Mouse (Mus musculus): ENCODE measurements around the gene Ltbp3. TPM values are rescaled to one million over a fixed set of nuclear protein-coding genes. Genes with fewer than 3 reads are reported as not detected.
A peak's percentile ranks its signal among the peaks of the same experiment; 100 is the strongest.

Gene Ltbp3
- polyA plus RNA-seq, 1 experiment from 2014 or later: 9.7 TPM

DNA sequence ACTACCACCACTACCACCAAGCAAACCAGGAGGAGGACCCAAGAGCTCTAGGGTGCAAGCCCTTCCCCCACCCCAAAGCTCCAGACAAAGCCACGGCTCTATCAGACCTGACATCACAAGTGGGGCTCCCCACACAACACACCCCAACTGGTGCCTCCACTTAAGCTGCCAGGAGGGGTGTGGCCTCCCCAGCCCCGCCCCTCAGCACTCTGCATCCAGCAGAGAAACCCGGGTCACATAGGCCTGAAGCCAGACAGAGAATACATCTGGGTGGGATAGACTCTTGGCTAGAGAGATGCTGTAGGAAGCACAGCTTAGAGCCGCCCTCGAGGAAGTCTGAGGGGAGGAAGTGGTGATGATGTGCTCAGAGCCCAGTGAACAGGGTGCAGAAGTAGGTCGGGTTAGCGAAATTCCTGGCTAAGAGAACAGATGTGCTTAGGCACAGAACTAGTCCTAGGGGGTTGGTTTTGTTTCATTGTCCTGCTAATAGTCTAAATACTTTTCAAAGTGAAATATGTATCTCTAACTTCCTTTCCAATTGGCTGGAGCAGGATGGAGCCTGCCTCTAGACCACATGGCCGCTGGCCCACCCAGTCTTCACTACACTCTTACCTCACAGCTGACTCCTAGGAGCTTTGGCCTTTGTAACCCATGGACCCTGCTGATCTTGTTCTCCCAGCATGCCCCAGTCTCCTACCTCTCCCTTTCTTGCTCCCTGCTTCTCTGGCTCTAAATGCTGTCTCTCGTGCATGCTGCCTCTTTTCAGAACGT lies 35.7 kb upstream of the Ltbp3 start:
- H3K4me3 ChIP-seq (ENCODE audit: low read depth, low read length): no peak overlapping the region
- H3K27me3 ChIP-seq (ENCODE audit: control insufficient read depth, insufficient read depth, low read length): no peaks in the 10 kb centered on the region
- 46% methylated on average over 10 of the region's 10 CpGs for WGBS
- peaks cover 24% of the 10 kb centered on the region for H3K36me3 ChIP-seq (ENCODE audit: control insufficient read depth, insufficient read depth, low read length)
- H3K4me2 ChIP-seq (ENCODE audit: low read depth, severe bottlenecking): no peak overlapping the region
- H3K9me3 ChIP-seq (ENCODE audit: control insufficient read depth, low read length): no peaks in the 10 kb centered on the region
- H3K4me1 ChIP-seq (ENCODE audit: control insufficient read depth, insufficient read depth, low read length): 0 out of 2 replicates have a peak, but pooled peaks cover 2% of the 10 kb centered on the region
- no peak overlapping the region for H3K9ac ChIP-seq (ENCODE audit: low read length)
- no peak overlapping the region for H3K27ac ChIP-seq (replicated peaks; ENCODE audit: low read depth, low read length)
- ATAC-seq (ENCODE audit: insufficient number of reproducible peaks, low FRiP score, low TSS enrichment, low read depth): no peak
- DNase-seq (ENCODE audit: low spot score): no peak

DNA sequence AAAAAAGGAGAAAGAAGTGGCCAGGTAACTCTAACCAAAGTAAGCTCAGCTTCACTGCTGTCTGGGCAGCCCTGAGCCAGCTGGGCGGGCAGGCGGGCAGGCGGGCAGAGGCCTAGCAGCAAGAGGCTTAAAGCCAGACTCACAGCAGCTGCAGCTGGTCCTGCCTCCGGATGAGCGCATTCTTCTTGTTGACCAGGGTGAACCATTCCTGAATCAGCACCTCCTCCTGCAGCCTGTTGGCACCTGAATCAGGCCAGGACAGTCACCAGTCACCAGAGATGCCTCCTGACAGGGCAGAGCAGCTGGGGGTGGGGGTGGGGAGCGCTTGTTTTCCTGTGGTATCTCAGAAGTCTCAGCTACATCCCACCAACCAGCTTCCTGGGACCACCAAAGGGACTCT lies 30.6 kb upstream of the Ltbp3 start:
- no peak for ATAC-seq (ENCODE audit: insufficient number of reproducible peaks, low FRiP score, low TSS enrichment, low read depth)
- Histone ChIP-seq H3K9me3 (ENCODE audit: control insufficient read depth, low read length) (no peaks in the 10 kb centered on the region), H3K4me1 (ENCODE audit: control insufficient read depth, insufficient read depth, low read length) (peaks cover 9% of the 10 kb centered on the region; the same call in 1 of the 2 replicates), H3K4me3 (ENCODE audit: low read depth, low read length) (no peak overlapping the region), H3K4me2 (ENCODE audit: low read depth, severe bottlenecking) (no peak overlapping the region), H3K27me3 (ENCODE audit: control insufficient read depth, insufficient read depth, low read length) (no peaks in the 10 kb centered on the region), H3K36me3 (ENCODE audit: control insufficient read depth, insufficient read depth, low read length) (peaks cover 10% of the 10 kb centered on the region), H3K27ac (replicated peaks; ENCODE audit: low read depth, low read length) (no peak overlapping the region), H3K9ac (ENCODE audit: low read length) (no peak overlapping the region)
- no peak for DNase-seq (ENCODE audit: low spot score)
- 97% methylated on average over 6 of the region's 6 CpGs for WGBS

DNA sequence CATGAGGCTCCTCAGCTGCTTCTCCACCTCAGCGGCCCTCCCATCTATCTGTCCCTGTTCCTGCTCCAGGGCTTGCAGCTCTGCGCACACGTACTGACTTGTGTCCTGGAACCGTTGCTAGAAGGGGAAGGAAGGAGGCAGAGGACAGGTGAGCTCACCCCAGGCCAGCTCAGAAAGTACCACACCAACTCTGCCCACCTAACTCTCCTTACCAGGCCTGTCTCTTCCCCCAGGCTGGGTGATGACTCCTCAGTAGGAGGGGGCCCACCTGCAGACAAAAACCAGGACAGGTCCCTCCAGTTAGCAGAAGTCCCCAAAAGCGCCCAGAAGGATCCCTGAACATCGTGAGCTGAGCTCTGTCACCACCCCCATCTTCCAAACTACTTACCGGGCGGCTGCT lies 30.1 kb upstream of the Ltbp3 start:
- H3K9ac ChIP-seq (ENCODE audit: low read length): no peak overlapping the region
- WGBS: 84% methylated on average over 8 of the region's 8 CpGs
- peaks cover 9% of the 10 kb centered on the region; the same call in 1 of the 2 replicates for H3K4me1 ChIP-seq (ENCODE audit: control insufficient read depth, insufficient read depth, low read length)
- ATAC-seq (ENCODE audit: insufficient number of reproducible peaks, low FRiP score, low TSS enrichment, low read depth) (no peak), DNase-seq (ENCODE audit: low spot score) (no peak)
- H3K27me3 ChIP-seq (ENCODE audit: control insufficient read depth, insufficient read depth, low read length): no peaks in the 10 kb centered on the region
- no peak overlapping the region for H3K4me3 ChIP-seq (ENCODE audit: low read depth, low read length)
- H3K9me3 ChIP-seq (ENCODE audit: control insufficient read depth, low read length): no peaks in the 10 kb centered on the region
- no peak overlapping the region for H3K4me2 ChIP-seq (ENCODE audit: low read depth, severe bottlenecking)
- H3K36me3 ChIP-seq (ENCODE audit: control insufficient read depth, insufficient read depth, low read length): peaks cover 10% of the 10 kb centered on the region
- H3K27ac ChIP-seq (replicated peaks; ENCODE audit: low read depth, low read length): no peak overlapping the region

DNA sequence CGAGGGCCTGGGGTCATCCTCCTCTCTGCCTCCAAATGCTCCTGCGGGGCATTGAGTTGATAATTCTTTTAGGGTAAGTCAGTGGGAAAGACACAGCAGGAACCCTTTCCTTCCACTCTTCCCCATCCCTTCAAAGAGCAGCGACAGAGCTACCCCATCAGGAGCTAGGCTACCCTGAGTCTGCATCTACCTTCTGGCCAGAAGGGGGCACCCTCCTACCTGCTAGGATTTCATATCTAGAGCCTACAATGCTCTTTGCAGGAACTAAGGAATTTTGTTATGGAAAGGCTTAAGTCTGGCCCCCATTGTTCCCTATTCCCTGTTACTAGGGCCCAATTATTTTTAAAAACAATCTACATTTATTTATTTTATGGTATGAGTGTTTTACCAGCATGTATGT lies 29.5 kb upstream of the Ltbp3 start:
- WGBS: 18% methylated on average over 3 of the region's 3 CpGs
- Histone ChIP-seq H3K9ac (ENCODE audit: low read length) (no peak overlapping the region), H3K36me3 (ENCODE audit: control insufficient read depth, insufficient read depth, low read length) (peaks cover 10% of the 10 kb centered on the region), H3K9me3 (ENCODE audit: control insufficient read depth, low read length) (no peaks in the 10 kb centered on the region), H3K4me3 (ENCODE audit: low read depth, low read length) (no peak overlapping the region), H3K27me3 (ENCODE audit: control insufficient read depth, insufficient read depth, low read length) (no peaks in the 10 kb centered on the region), H3K4me2 (ENCODE audit: low read depth, severe bottlenecking) (no peak overlapping the region), H3K4me1 (ENCODE audit: control insufficient read depth, insufficient read depth, low read length) (peaks cover 11% of the 10 kb centered on the region), H3K27ac (replicated peaks; ENCODE audit: low read depth, low read length) (no peak overlapping the region)
- DNase-seq (ENCODE audit: low spot score) (peak; percentile 70), ATAC-seq (ENCODE audit: insufficient number of reproducible peaks, low FRiP score, low TSS enrichment, low read depth) (no peak)

DNA sequence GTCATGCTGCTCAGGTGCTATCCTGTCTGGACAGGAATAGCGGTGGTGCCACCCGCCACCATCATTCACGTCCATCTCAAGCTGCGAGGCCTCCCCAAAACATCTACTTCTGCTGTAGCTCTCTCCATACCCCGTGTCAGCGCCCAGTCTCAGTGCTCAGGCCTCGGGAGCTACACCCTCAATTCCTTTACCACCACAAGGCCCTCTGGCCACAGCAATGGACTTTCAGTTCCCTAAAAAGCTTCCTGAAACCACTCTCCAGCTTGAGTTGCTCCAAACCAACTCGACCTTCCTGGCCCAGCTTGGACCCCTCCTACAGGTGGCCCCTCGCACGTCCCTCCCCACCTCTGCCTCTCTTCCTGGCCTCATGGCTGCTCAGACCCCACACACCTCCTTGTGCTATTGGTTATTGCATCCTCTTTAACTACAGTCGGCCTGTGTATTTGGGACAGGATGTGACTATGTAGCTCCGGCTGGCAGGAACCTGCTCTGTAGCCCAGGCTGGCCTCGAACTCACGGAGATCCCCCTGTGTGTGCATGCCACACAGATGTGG lies 28.7 kb upstream of the Ltbp3 start:
- WGBS: 91% methylated on average over 14 of the region's 14 CpGs
- Histone ChIP-seq H3K27me3 (ENCODE audit: control insufficient read depth, insufficient read depth, low read length) (no peaks in the 10 kb centered on the region), H3K4me3 (ENCODE audit: low read depth, low read length) (no peak overlapping the region), H3K4me2 (ENCODE audit: low read depth, severe bottlenecking) (no peak overlapping the region), H3K9ac (ENCODE audit: low read length) (no peak overlapping the region), H3K9me3 (ENCODE audit: control insufficient read depth, low read length) (no peaks in the 10 kb centered on the region), H3K4me1 (ENCODE audit: control insufficient read depth, insufficient read depth, low read length) (peaks cover 14% of the 10 kb centered on the region), H3K36me3 (ENCODE audit: control insufficient read depth, insufficient read depth, low read length) (peaks cover 10% of the 10 kb centered on the region), H3K27ac (replicated peaks; ENCODE audit: low read depth, low read length) (no peak overlapping the region)
- no peak for ATAC-seq (ENCODE audit: insufficient number of reproducible peaks, low FRiP score, low TSS enrichment, low read depth)
- DNase-seq (ENCODE audit: low spot score): no peak

DNA sequence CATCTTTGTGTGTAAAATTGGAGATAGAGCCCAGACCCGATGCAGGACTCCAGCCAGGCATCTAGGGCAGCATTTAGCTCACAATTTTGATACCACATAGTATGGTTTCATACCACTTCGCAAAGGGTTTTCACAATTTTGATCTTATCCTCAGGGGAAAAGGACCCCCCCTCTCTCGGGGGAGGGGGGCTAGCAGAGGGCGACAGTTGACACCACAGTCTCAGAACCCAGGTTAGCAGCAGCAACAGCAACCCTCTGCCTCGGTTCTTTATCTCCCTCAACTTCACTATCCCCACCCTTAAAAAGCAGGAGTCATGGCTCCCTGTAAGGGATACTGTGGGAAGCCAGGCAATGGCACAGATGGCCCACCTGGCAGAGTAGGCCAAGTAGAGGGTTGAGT lies 27.4 kb upstream of the Ltbp3 start:
- 77% methylated on average over 5 of the region's 5 CpGs for WGBS
- DNase-seq (ENCODE audit: low spot score): no peak
- peaks cover 14% of the 10 kb centered on the region for H3K4me1 ChIP-seq (ENCODE audit: control insufficient read depth, insufficient read depth, low read length)
- H3K27ac ChIP-seq (replicated peaks; ENCODE audit: low read depth, low read length): peak overlapping the region; percentile 36; the same call in 1 of the 2 replicates
- H3K27me3 ChIP-seq (ENCODE audit: control insufficient read depth, insufficient read depth, low read length): no peaks in the 10 kb centered on the region
- H3K9me3 ChIP-seq (ENCODE audit: control insufficient read depth, low read length): no peaks in the 10 kb centered on the region
- ATAC-seq (ENCODE audit: insufficient number of reproducible peaks, low FRiP score, low TSS enrichment, low read depth): 0 out of 2 replicates have a peak, but pooled peaks have one; percentile 28
- no peak overlapping the region; the same call in 1 of the 2 replicates for H3K4me2 ChIP-seq (ENCODE audit: low read depth, severe bottlenecking)
- H3K36me3 ChIP-seq (ENCODE audit: control insufficient read depth, insufficient read depth, low read length): peaks cover 8% of the 10 kb centered on the region
- H3K9ac ChIP-seq (ENCODE audit: low read length): no peak overlapping the region
- H3K4me3 ChIP-seq (ENCODE audit: low read depth, low read length): no peak overlapping the region

DNA sequence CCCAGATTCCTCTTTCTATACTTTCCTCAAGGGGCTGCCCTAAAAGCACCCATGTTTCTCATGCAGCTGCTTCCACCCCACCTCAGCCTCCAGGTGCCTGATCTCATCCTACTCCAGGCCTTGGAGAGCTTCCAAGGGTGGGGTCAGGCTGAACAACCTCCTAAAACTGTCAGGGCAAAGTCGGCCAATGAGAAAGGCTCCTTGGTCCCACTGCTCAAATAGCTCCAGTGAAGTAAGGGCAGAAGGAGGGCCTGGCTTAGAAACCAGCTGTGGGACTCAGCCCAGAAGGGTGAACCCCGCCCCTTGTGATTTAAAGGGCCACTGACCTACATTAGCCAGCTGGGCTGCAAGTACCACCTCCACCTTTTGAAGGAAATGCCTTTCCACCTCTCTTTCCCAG lies 27.0 kb upstream of the Ltbp3 start:
- ATAC-seq (ENCODE audit: insufficient number of reproducible peaks, low FRiP score, low TSS enrichment, low read depth): 0 out of 2 replicates have a peak, but pooled peaks have one; percentile 48
- H3K27ac ChIP-seq (replicated peaks; ENCODE audit: low read depth, low read length): no peak overlapping the region; the same call in 1 of the 2 replicates

DNA sequence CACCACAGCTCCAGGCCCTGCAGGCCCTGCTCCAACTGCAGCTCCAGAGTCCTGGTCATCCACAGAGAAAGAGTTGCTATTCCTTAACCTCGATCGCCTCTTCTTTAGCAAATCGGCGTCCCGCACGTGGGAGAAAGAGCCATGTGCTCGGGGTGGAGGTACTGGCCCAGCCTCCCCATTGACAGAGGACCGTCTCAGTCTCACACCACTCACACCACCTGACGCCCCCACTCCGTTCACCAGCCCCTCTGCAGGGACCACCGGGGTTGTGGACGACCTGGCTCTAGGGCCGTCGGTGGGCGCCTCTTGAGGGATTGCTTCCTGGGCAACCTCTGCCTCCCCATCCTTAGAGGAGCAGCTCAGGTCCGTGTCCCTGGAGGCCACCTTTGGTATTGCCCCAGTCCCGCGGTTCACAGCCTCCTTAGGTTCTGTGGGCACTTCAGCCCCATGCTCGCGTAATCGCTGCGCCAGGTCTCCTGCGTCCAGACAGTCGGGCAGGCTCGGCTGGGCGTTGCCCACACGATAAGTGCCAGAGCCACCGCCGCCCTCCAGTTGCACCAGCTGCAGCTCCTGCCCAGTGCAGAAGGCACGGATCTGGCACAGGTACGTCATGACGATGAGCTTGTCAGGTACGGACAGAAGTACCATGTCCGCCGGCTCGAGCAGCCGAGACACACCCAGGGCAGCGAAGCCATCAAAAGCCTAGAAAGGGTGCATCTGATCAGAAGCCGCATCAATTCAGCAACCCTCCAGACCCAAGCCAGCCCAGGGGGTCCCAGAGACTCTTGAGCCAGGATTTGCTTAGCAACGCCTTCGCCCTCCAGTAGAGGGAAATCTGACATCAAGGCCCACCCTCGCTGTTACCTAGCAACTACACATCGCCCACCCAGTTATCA lies 24.7 kb upstream of the Ltbp3 start:
- H3K9ac ChIP-seq (ENCODE audit: low read length): 0 out of 2 replicates have a peak overlapping the region, but pooled peaks have one; percentile 17
- H3K4me3 ChIP-seq (ENCODE audit: low read depth, low read length): no peak overlapping the region

More for the DNA sequence above, 27.0 kb upstream of the Ltbp3 start:
- H3K9ac ChIP-seq (ENCODE audit: low read length): no peak overlapping the region
- peaks cover 8% of the 10 kb centered on the region for H3K36me3 ChIP-seq (ENCODE audit: control insufficient read depth, insufficient read depth, low read length)
- peaks cover 14% of the 10 kb centered on the region for H3K4me1 ChIP-seq (ENCODE audit: control insufficient read depth, insufficient read depth, low read length)
- no peak overlapping the region for H3K4me3 ChIP-seq (ENCODE audit: low read depth, low read length)
- peak; percentile 63 for DNase-seq (ENCODE audit: low spot score)
- H3K9me3 ChIP-seq (ENCODE audit: control insufficient read depth, low read length): no peaks in the 10 kb centered on the region
- H3K27me3 ChIP-seq (ENCODE audit: control insufficient read depth, insufficient read depth, low read length): no peaks in the 10 kb centered on the region
- WGBS: 8% methylated on average over 2 of the region's 2 CpGs
- H3K4me2 ChIP-seq (ENCODE audit: low read depth, severe bottlenecking): peak overlapping the region; percentile 15; the same call in 1 of the 2 replicates

More for the DNA sequence above, 24.7 kb upstream of the Ltbp3 start:
- Histone ChIP-seq H3K27ac (replicated peaks; ENCODE audit: low read depth, low read length) (no peak overlapping the region), H3K4me2 (ENCODE audit: low read depth, severe bottlenecking) (peak overlapping the region; percentile 29), H3K4me1 (ENCODE audit: control insufficient read depth, insufficient read depth, low read length) (peaks cover 14% of the 10 kb centered on the region), H3K27me3 (ENCODE audit: control insufficient read depth, insufficient read depth, low read length) (no peaks in the 10 kb centered on the region), H3K36me3 (ENCODE audit: control insufficient read depth, insufficient read depth, low read length) (peaks cover 14% of the 10 kb centered on the region), H3K9me3 (ENCODE audit: control insufficient read depth, low read length) (no peaks in the 10 kb centered on the region)
- peak; percentile 69 for DNase-seq (ENCODE audit: low spot score)
- 18% methylated on average over 43 of the region's 43 CpGs for WGBS
- ATAC-seq (ENCODE audit: insufficient number of reproducible peaks, low FRiP score, low TSS enrichment, low read depth): peak; percentile 33; the same call in 1 of the 2 replicates
